Mouse (Mus musculus) liver, embryonic 12.5 days (tissue): ENCODE results near the gene Gm13276. TPM values are rescaled to one million over a fixed set of nuclear protein-coding genes. Genes with fewer than 3 reads are reported as not detected.
"Not testable (repeated sequence)": the region's sequence is repeated elsewhere in the genome, so short reads cannot be mapped to it uniquely, and the experiment has no call there.

ENCODE experiments used
- ATAC-seq: fragments of 200-750 bp; cut with Nextera tagmentation; 2 replicates; pipeline ENCODE4 v1.8.0; 2017; ENCODE audit warnings: moderate number of reproducible peaks, mild to moderate bottlenecking, moderate library complexity
- H3K27ac ChIP-seq: fragments of 300-500 bp; sonication (generic); 2 replicates; pipeline ENCODE4 v1.5.1; 2016; ENCODE audit warnings: mild to moderate bottlenecking
- H3K27me3 ChIP-seq: fragments of 300-500 bp; sonication (generic); replicated peaks from 2 replicates; pipeline ENCODE4 v1.6.1; 2016; ENCODE audit warnings: mild to moderate bottlenecking, moderate library complexity
- H3K36me3 ChIP-seq: fragments of 300-500 bp; sonication (generic); 2 replicates; pipeline ENCODE4 v1.6.1; 2016; ENCODE audit warnings: mild to moderate bottlenecking, moderate library complexity
- H3K4me1 ChIP-seq: fragments of 300-500 bp; sonication (generic); 2 replicates; pipeline ENCODE4 v1.6.1; 2016
- H3K4me2 ChIP-seq: fragments of 300-500 bp; sonication (generic); 2 replicates; pipeline ENCODE4 v1.6.1; 2016; ENCODE audit warnings: mild to moderate bottlenecking, moderate library complexity
- H3K4me3 ChIP-seq: fragments of 300-500 bp; sonication (generic); 2 replicates; pipeline ENCODE4 v1.5.1; 2016; ENCODE audit warnings: mild to moderate bottlenecking, moderate library complexity
- H3K9ac ChIP-seq: fragments of 300-500 bp; sonication (generic); 2 replicates; pipeline ENCODE4 v1.6.1; 2016; ENCODE audit warnings: mild to moderate bottlenecking, moderate library complexity
- H3K9me3 ChIP-seq: fragments of 300-500 bp; sonication (generic); replicated peaks from 2 replicates; pipeline ENCODE4 v1.6.1; 2016; ENCODE audit warnings: mild to moderate bottlenecking, moderate library complexity
- WGBS: fragments of 180-500 bp; shearing (Covaris S2); methylation state at CpG from one replicate; pipeline ENCODE4 v1.1.7; 2016; ENCODE audit not compliant: insufficient replicate concordance; 5-methylcytosine and 5-hydroxymethylcytosine counted together
- polyA plus RNA-seq: library from polyadenylated mRNA; unstranded; fragments of >200 nt; fragmentation: Nextera tagmentation; extraction: Ambion mirVana; gene quantifications from 2 replicates; pipeline ENCODE4 v1.2.1, GENCODE M21; 2016

The Gm13276 gene
- polyA plus RNA-seq: not detected in 2 replicates

DNA sequence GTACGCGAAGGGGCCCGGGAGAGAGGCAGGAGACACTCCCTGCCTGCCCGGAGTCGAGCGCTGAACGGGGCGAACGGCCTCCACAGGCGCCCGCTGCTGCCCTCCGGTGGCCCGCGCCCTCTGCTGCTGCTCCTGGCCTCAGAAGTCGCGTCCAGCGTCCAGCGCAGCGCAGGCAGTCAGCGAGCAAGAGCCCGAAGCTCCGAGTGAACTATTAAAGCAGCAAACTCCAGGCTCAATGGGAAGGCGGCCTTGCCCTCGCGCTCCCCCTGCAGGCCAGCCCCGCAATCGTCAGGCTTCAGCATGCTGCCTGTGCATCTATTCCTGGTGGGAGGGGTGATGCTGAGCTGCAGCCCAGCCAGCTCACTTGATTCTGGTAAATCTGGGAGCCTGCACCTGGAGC is at the start of gene Gm13276:
Gene Gm13276, plus strand, starts transcription at position 301 of the 400 bp plus-strand sequence.
- H3K9me3 ChIP-seq, H3K4me3 ChIP-seq, H3K27ac ChIP-seq, H3K4me1 ChIP-seq, H3K27me3 ChIP-seq, H3K4me2 ChIP-seq, H3K36me3 ChIP-seq, ATAC-seq, H3K9ac ChIP-seq: not testable (repeated sequence)
- WGBS: no CpG with 5 or more reads among the region's 27 CpGs

DNA sequence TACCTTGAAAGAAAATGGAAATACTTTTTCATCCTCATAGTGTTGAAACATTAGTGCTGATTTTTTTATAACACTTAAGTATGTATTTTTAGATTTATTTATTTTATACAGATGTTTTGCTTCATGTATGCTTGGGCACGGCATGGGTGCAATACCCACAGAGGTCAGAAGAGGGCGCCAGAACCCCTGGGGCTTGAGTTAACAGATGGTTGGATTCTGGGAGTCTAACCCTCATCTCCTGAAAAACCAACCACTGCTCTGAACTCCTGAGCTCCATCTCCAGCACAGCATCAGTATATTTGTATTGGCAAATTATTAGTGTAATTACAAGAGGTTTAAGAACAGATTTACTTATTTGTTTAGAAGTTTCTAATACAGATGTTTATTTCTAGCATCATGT is 47.0 kb upstream of the Gm13276 start:
- Histone ChIP-seq H3K4me1 (no peaks in the 10 kb centered on the region), H3K27me3 (peaks cover 5% of the 10 kb centered on the region), H3K36me3 (no peaks in the 10 kb centered on the region), H3K9me3 (no peaks in the 10 kb centered on the region), H3K4me3 (no peak overlapping the region), H3K4me2 (no peak overlapping the region), H3K9ac (no peak overlapping the region), H3K27ac (no peak overlapping the region)
- WGBS: 3% methylated on average over 2 of the region's 2 CpGs
- no peak for ATAC-seq

DNA sequence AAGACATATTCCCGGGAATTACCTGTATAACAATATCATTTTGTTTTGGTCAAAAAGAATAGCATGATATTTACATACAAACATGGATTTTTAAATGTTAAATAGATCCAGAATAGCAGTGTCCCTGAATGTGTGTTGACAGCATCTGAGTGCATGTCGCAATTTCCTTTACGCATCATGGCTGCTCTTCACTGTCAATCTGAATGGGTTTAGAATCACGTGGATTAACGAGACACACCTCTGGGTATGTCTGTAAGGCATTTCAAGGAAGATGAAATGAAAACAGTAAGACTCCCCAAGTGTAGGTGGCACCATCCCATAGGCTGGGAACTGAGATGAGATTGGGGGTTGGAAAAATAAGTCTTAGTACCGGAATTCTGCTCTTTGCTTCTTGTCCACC is 46.5 kb upstream of the Gm13276 start:
- Histone ChIP-seq H3K4me2 (no peak overlapping the region), H3K36me3 (no peaks in the 10 kb centered on the region), H3K9ac (no peak overlapping the region), H3K27me3 (peaks cover 5% of the 10 kb centered on the region), H3K27ac (no peak overlapping the region), H3K4me1 (no peaks in the 10 kb centered on the region), H3K4me3 (no peak overlapping the region), H3K9me3 (no peaks in the 10 kb centered on the region)
- 60% methylated on average over 6 of the region's 6 CpGs for WGBS
- ATAC-seq: no peak

DNA sequence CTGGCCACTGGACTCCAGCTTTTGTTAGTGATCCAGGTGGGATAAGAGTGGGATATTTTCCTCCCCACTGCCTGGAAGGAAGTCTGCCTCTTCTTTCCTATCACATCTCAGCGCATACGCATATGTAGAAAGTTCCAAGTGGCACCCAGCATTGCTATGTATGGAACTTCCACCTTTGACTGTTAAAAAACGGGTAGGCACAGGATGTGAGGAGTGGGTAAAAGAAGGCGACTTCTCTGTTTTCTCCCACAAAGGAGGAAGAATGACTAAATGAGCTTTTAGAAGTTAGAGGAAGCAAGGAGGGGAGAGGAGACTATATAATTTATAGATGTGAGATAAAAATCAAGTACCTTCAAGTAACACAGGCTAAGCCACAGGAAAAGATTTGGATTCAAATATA is 44.1 kb upstream of the Gm13276 start:
- WGBS: 31% methylated on average over 4 of the region's 4 CpGs
- no peak overlapping the region for H3K4me2 ChIP-seq
- no peaks in the 10 kb centered on the region for H3K9me3 ChIP-seq
- H3K4me1 ChIP-seq: no peaks in the 10 kb centered on the region
- H3K9ac ChIP-seq: no peak overlapping the region
- no peak for ATAC-seq
- no peak overlapping the region for H3K4me3 ChIP-seq
- H3K36me3 ChIP-seq: no peaks in the 10 kb centered on the region
- no peak overlapping the region for H3K27ac ChIP-seq
- no peaks in the 10 kb centered on the region for H3K27me3 ChIP-seq

DNA sequence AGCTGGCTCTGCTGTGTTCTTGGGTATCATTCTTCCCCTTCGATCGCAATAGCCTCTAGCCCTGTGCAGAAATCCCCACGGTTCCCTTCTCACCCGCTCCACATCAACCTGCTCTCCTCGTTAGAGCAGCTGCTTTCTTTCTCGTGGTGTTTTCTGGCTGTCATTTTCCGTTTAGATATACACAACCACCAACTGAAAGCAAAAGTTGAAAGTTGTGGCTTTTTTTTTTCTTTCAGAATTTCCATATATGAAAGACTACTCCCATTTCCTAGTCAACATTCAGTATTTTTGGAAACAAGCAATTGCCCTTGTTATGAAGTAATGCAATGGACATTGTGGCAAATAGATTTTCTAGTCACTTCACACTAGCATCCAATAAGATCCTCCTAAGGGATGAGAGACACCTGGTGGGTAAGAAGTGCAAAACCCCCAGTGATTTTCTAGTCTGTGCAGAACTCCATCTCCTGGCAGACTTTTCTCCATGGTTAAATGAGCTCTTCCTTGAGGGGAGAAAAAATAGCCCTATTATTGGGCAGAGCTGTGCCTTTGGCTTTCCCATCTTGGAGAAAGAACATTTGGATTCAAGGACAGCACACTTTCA is 42.6 kb upstream of the Gm13276 start:
- no peak for ATAC-seq
- H3K4me3 ChIP-seq: no peak overlapping the region
- WGBS: 57% methylated on average over 7 of the region's 7 CpGs
- H3K9me3 ChIP-seq: no peaks in the 10 kb centered on the region
- H3K36me3 ChIP-seq: no peaks in the 10 kb centered on the region
- no peaks in the 10 kb centered on the region for H3K4me1 ChIP-seq
- H3K27ac ChIP-seq: no peak overlapping the region
- no peak overlapping the region for H3K4me2 ChIP-seq
- H3K9ac ChIP-seq: no peak overlapping the region
- H3K27me3 ChIP-seq: no peaks in the 10 kb centered on the region

DNA sequence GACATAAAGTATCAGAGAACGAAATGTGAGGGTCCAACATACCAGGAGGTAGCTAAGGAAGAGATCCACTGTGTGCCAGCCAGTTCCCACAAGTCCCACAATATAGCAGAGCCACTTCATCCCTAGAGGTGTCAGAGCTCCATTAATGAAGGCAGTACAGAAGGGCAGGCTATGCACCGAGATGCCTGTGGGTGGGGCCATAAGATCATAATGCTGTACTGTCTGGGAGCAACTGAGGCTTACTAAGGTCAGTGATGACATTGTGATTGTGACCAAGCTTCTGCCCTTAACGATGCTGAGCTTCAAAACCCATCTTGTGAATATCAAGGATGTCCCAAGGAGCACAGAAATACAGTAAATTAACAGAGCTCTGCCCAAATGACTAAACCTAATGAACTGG is 41.3 kb upstream of the Gm13276 start:
- WGBS: 55% methylated on average over 3 of the region's 3 CpGs
- H3K36me3 ChIP-seq: no peaks in the 10 kb centered on the region
- ATAC-seq: no peak

DNA sequence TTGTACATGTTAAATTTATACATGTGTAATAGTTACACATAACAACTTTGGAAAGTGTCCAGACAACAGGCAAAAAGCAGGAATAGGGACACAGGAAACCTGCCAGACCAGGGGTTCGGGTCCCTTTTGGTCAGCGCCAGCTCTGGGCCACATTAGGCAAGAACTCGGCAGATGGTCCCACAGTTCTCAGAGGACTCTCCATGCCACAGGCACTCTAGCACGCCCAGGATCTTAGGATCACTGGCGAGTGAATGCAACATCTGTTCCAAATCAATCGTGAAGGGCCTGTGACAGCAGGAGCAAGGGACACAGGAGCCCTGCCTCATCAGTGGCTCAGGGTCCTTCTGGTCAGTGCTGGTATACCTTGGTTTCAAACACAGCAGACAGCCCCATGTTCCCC is 35.6 kb upstream of the Gm13276 start:
- H3K27ac ChIP-seq: no peak overlapping the region
- H3K27me3 ChIP-seq: no peaks in the 10 kb centered on the region
- no peak for ATAC-seq
- H3K36me3 ChIP-seq: no peaks in the 10 kb centered on the region
- H3K4me1 ChIP-seq: no peaks in the 10 kb centered on the region
- no peak overlapping the region for H3K4me3 ChIP-seq
- no peak overlapping the region for H3K9ac ChIP-seq
- WGBS: 57% methylated on average over 6 of the region's 6 CpGs
- no peak overlapping the region for H3K4me2 ChIP-seq
- H3K9me3 ChIP-seq: no peaks in the 10 kb centered on the region

More for the DNA sequence above, 41.3 kb upstream of the Gm13276 start:
- Histone ChIP-seq H3K9me3 (no peaks in the 10 kb centered on the region), H3K27ac (no peak overlapping the region), H3K27me3 (no peaks in the 10 kb centered on the region), H3K4me1 (no peaks in the 10 kb centered on the region), H3K4me2 (no peak overlapping the region), H3K9ac (no peak overlapping the region), H3K4me3 (no peak overlapping the region)

DNA sequence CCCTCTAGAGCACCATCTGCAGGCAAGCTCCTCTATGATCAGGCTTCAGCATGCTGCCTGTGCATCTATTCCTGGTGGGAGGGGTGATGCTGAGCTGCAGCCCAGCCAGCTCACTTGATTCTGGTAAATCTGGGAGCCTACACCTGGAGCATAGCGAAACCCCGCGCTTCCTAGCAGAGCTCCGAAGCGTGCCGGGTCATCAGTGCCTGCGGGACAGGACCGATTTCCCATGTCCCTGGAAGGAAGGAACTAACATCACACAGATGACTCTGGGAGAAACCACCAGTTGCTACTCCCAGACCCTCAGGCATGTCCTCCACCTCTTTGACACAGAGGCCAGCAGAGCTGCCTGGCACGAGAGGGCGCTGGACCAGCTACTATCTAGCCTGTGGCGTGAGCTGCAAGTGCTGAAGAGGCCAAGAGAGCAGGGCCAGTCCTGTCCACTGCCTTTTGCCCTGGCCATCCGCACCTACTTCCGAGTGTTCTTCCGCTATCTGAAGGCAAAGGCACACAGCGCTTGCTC is 30.6 kb upstream of the Gm13276 start, which contains the start of gene Gm13271:
Gene Gm13271, plus strand, starts transcription at position 51 of the 523 bp plus-strand sequence.
- not testable (repeated sequence) for H3K27ac ChIP-seq, H3K4me3 ChIP-seq, H3K36me3 ChIP-seq, H3K9me3 ChIP-seq, H3K9ac ChIP-seq, H3K4me2 ChIP-seq, H3K4me1 ChIP-seq, H3K27me3 ChIP-seq, ATAC-seq
- 66% methylated on average over 15 of the region's 15 CpGs for WGBS

DNA sequence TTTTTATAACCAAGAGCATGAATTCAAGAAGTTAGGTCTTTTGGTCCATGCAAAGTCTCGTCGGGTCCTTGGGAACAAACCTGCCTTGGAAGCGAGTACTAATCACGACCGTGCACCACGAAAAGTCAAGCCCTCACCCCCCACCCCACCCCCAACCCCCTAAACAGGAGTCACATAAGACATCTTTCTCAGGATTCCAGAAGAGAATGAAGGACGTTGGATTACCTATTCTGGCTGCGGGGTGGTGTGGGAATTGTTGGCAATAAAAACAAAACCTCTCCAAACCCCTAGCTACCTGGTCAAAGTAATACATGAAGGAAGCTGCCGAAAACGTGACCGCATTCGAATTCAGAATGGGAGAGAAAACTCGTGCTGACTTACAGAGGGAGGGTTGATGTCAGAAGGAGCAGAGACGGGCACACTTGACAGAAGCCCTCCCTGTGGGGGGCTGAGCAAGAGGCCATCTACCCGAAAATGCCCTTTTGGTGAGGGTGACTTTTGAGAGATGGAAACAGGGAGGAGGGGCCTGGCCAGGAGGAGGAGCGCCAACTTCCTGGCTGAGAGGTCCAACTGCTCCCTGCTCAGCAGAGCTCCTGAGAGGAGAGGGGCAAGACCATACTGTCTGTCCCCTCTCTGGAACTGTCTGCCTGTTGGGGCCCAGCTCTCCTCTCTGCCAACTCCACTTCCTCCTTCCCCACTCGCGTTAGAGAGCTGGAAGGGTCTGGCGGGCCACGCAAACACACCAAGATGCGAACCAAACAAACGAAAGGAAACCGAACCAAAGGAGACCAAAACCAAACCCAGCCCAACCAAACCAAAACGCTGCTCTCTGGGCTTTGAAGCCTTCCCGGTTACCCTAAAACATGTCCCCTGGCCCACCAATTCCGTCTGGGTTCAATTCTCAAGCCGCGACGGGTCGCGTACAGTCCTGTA is 28.7 kb upstream of the Gm13276 start:
- H3K4me2 ChIP-seq: peak overlapping the region; percentile 85
- H3K9me3 ChIP-seq, H3K36me3 ChIP-seq, ATAC-seq, H3K4me1 ChIP-seq, H3K27me3 ChIP-seq: not testable (repeated sequence)
- WGBS: 11% methylated on average over 29 of the region's 31 CpGs
- peak overlapping the region; percentile 85 for H3K27ac ChIP-seq
- peak overlapping the region; percentile 69 for H3K4me3 ChIP-seq
- peak overlapping the region; percentile 70 for H3K9ac ChIP-seq

DNA sequence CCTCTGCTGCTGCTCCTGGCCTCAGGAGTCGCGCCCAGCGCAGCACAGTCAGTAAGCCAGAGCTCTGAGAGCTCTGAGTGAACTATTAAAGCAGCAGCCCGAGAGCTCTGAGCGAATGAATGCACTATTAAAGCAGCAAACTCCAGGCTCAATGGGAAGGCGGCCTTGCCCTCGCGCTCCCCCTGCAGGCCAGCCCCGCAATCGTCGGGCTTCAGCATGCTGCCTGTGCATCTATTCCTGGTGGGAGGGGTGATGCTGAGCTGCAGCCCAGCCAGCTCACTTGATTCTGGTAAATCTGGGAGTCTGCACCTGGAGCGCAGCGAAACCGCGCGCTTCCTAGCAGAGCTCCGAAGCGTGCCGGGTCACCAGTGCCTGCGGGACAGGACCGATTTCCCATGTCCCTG is 27.9 kb upstream of the Gm13276 start:
- peaks cover 12% of the 10 kb centered on the region for H3K4me1 ChIP-seq
- peak overlapping the region; percentile 85 for H3K27ac ChIP-seq
- H3K4me3 ChIP-seq: peak overlapping the region; percentile 69
- ATAC-seq: peak; percentile 100
- peak overlapping the region; percentile 70 for H3K9ac ChIP-seq
- H3K9me3 ChIP-seq, H3K27me3 ChIP-seq, H3K36me3 ChIP-seq: not testable (repeated sequence)
- 3% methylated on average over 21 of the region's 21 CpGs for WGBS
- H3K4me2 ChIP-seq: peak overlapping the region; percentile 85

DNA sequence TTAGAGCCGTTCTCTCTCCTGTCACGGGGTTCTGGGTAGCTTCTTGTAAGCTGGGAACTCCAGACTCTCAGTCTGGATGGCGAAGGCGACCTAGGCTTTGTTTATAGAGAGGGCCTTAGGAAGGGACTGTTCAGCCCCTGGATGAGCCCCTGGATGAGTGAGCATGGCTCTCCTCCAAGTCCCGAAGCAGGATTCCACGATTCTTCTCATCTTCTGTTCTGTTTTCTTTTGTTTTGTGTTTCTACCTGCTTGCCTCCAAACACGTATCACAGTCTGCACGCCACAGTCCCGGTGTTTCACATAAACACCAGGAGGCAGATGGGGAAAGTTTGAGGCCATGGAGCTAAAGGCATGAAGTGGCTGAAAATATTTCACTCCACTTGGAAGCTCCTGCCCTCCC is 26.8 kb upstream of the Gm13276 start:
- not testable (repeated sequence) for H3K4me2 ChIP-seq, H3K4me3 ChIP-seq, H3K27ac ChIP-seq, H3K9me3 ChIP-seq, H3K27me3 ChIP-seq, H3K9ac ChIP-seq, H3K36me3 ChIP-seq, ATAC-seq
- WGBS: 79% methylated on average over 9 of the region's 9 CpGs
- peaks cover 13% of the 10 kb centered on the region for H3K4me1 ChIP-seq

DNA sequence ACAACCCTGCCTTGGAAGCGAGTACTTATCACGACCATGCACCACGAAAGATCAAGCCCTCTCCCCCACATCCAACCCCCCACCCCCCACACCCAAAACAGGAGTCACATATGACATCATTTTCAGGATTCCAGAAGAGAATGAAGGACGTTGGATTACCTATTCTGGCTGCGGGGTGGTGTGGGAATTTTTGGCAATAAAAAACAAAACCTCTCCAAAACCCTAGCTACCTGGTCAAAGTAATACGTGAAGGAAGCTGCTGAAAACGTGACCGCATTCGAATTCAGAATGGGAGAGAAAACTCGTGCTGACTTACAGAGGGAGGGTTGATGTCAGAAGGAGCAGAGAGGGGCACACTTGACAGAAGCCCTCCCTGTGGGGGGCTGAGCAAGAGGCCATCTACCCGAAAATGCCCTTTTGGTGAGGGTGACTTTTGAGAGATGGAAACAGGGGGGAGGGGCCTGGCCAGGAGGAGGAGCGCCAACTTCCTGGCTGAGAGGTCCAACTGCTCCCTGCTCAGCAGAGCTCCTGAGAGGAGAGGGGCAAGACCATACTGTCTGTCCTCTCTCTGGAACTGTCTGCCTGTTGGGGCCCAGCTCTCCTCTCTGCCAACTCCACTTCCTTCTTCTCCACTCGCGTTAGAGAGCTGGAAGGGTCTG is 25.8 kb upstream of the Gm13276 start, which contains the start of gene Gm13283:
Gene Gm13283, plus strand, starts transcription at position 510 of the 659 bp plus-strand sequence.
- H3K4me1 ChIP-seq: peaks cover 13% of the 10 kb centered on the region
- peak within 1 kb of the TSS; percentile 64 for H3K4me2 ChIP-seq
- not testable (repeated sequence) for H3K36me3 ChIP-seq, ATAC-seq, H3K9me3 ChIP-seq, H3K9ac ChIP-seq, H3K27me3 ChIP-seq
- H3K27ac ChIP-seq: 0 out of 2 replicates have a peak within 1 kb of the TSS, but pooled peaks have one; percentile 58
- WGBS: 15% methylated on average over 9 of the region's 14 CpGs
- H3K4me3 ChIP-seq: peak within 1 kb of the TSS; percentile 44
